Mouse (Mus musculus) intestine, embryonic 15.5 days (tissue): ENCODE measurements around the gene Tmprss3. TPM values are rescaled to one million over a fixed set of nuclear protein-coding genes. Genes with fewer than 3 reads are reported as not detected.

ENCODE experiments used
- ATAC-seq: fragments of 200-750 bp; cut with Nextera tagmentation; 2 replicates; pipeline ENCODE4 v1.8.0; 2017; ENCODE audit warnings: moderate TSS enrichment, moderate library complexity
- H3K27ac ChIP-seq: fragments of 300-500 bp; sonication (generic); 2 replicates; pipeline ENCODE4 v1.5.1; 2015; ENCODE audit warnings: mild to moderate bottlenecking, inconsistent platforms
- H3K27me3 ChIP-seq: fragments of 300-500 bp; sonication (generic); replicated peaks from 2 replicates; pipeline ENCODE4 v1.6.1; 2015; ENCODE audit warnings: inconsistent platforms
- H3K36me3 ChIP-seq: fragments of 300-500 bp; sonication (generic); 2 replicates; pipeline ENCODE4 v1.6.1; 2015; ENCODE audit warnings: inconsistent platforms
- H3K4me1 ChIP-seq: fragments of 300-500 bp; sonication (generic); replicated peaks from 2 replicates; pipeline ENCODE4 v1.6.1; 2015; ENCODE audit warnings: inconsistent platforms
- H3K4me2 ChIP-seq: fragments of 300-500 bp; sonication (generic); replicated peaks from 2 replicates; pipeline ENCODE4 v1.6.1; 2015; ENCODE audit warnings: mild to moderate bottlenecking, inconsistent platforms
- H3K4me3 ChIP-seq: fragments of 300-500 bp; sonication (generic); replicated peaks from 2 replicates; pipeline ENCODE4 v1.5.1; 2015; ENCODE audit warnings: inconsistent platforms
- H3K9ac ChIP-seq: fragments of 300-500 bp; sonication (generic); 2 replicates; pipeline ENCODE4 v1.6.1; 2015; ENCODE audit warnings: inconsistent platforms
- H3K9me3 ChIP-seq: fragments of 300-500 bp; sonication (generic); 2 replicates; pipeline ENCODE4 v1.6.1; 2016; ENCODE audit warnings: inconsistent platforms
- WGBS: fragments of 180-500 bp; shearing (Covaris S2); methylation state at CpG from one replicate; pipeline ENCODE4 v1.1.7; 2015; 5-methylcytosine and 5-hydroxymethylcytosine counted together
- polyA plus RNA-seq: library from polyadenylated mRNA; unstranded; fragments of >200 nt; fragmentation: Nextera tagmentation; extraction: Ambion mirVana; gene quantifications from 2 replicates; pipeline ENCODE4 v1.2.1, GENCODE M21; 2015

Tmprss3 gene
- polyA plus RNA-seq = 0.06 TPM in 1 of 2 replicates, not detected in the other

DNA sequence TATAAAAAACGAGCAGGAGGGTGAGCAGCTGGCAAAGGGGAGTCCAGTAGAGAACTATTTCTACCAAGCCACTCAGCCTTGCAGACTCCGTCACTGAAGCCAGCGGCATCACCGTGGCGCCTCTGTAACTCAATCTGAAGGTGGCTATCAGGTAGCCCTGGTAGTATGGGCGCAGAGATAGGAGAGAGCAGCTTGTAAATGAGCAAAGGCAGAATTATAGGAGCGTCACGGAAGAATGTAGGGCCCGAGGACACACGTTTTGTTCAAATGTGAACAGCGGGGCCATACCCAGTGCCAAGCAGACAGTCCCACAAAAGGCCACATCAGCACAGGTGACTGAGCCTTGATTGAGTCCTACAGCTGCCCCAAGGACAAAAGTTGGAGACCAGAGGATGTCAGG, at the start of gene Tmprss3:
Gene Tmprss3, minus strand, starts transcription at position 101 of the 400 bp plus-strand sequence.
- Histone ChIP-seq H3K27ac (no peak within 1 kb of the TSS), H3K27me3 (no peaks in the 10 kb centered on the region), H3K9me3 (no peaks in the 10 kb centered on the region), H3K9ac (no peak within 1 kb of the TSS), H3K4me2 (no peak within 1 kb of the TSS), H3K4me3 (no peak within 1 kb of the TSS), H3K4me1 (no peaks in the 10 kb centered on the region), H3K36me3 (no peaks in the 10 kb centered on the region)
- no peak for ATAC-seq
- WGBS = 90% methylated on average over 11 of the region's 11 CpGs

DNA sequence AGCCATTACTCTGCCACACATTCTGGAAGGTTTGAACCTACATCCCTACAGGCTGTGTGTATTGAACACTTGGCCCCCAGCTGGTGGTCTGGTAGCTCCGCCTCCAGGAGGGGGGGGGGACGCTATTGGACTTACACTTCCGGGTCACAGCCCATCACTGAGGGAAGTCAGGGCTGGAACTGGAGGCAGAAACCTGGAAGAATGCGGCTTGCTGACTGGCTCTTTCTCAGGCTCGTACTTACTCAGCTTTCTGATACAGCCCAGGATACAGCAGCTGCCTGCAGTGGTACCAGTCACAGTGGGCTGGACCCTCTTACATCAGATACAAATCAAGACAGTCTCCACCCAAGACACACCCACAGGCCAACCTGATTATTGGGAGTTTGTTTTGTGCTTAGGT, 48.4 kb upstream of the Tmprss3 start:
- no peak overlapping the region for H3K4me3 ChIP-seq
- no peak overlapping the region for H3K9ac ChIP-seq
- peak; percentile 28 for ATAC-seq

DNA sequence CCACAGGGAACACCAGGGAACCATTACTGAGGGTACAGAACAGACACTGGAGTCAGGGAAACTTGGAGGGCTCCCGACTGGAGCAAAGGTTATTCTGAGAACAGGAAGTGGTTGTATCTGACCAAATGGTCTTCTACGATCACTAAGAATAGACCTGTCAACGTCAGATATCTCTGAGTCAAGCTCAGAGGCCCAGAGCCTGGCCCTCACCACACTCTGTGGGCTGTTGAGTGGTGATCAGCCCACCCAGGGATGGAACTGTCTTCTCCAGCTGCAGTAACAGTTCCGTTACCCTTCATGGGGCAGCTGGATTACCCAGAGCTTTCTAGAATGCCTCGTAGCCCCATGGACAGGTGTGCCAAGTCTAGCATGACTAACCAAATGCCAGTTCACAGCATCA, 46.5 kb upstream of the Tmprss3 start:
- Histone ChIP-seq H3K27me3 (no peaks in the 10 kb centered on the region), H3K27ac (no peak overlapping the region), H3K36me3 (no peaks in the 10 kb centered on the region), H3K4me2 (no peak overlapping the region), H3K4me1 (no peaks in the 10 kb centered on the region), H3K4me3 (no peak overlapping the region), H3K9ac (no peak overlapping the region), H3K9me3 (no peaks in the 10 kb centered on the region)
- 76% methylated on average over 5 of the region's 5 CpGs for WGBS
- no peak for ATAC-seq

More for the DNA sequence above, 48.4 kb upstream of the Tmprss3 start:
- no peaks in the 10 kb centered on the region for H3K36me3 ChIP-seq
- H3K27me3 ChIP-seq = no peaks in the 10 kb centered on the region
- no peaks in the 10 kb centered on the region for H3K9me3 ChIP-seq
- 0 out of 2 replicates have a peak overlapping the region, but pooled peaks have one; percentile 26 for H3K4me2 ChIP-seq
- H3K4me1 ChIP-seq = no peaks in the 10 kb centered on the region
- no peak overlapping the region for H3K27ac ChIP-seq
- WGBS = 31% methylated on average over 5 of the region's 5 CpGs

DNA sequence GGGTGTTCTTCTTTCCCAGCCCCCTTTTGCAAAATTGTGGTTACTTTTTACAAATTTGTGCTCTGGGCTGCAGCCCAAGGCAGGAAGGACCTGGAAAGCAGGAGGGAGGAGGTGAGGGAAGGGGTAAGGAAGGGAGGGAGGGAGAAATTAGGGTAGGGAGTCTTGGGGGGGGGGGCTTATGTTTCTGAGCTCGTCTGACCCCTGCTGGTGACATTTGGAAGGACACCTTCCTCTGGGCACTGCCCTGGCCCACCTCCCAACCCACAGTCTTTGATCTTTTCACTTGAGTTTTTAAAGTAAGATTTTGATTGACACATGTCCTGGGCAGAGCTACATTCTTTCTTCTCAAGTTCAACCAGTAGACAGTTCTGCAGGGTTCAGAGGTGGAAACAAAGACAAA, 44.0 kb upstream of the Tmprss3 start:
- Histone ChIP-seq H3K27me3 (no peaks in the 10 kb centered on the region), H3K36me3 (no peaks in the 10 kb centered on the region), H3K4me3 (no peak overlapping the region), H3K9ac (no peak overlapping the region), H3K27ac (no peak overlapping the region), H3K4me2 (no peak overlapping the region), H3K4me1 (no peaks in the 10 kb centered on the region), H3K9me3 (no peaks in the 10 kb centered on the region)
- WGBS = 7% methylated on average over 1 of the region's 1 CpGs
- ATAC-seq = no peak

DNA sequence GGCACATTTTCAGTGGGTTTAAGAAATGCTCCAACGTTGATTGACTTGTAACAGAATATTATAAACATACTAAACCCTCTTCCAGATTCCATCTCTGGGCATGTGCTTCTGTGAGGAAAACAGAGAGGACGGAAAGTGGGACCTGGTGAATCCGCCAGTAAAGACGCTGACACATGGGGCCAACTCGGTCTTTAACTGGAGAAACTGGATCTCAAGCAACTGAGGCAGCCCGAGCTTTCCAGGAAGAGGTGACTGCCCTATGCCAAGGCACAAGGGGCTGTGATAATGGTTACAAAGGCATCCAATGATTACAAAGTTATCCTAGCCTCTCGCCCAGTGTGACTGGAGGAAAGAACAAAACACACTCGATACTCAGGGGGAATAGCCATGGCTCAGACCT, 42.4 kb upstream of the Tmprss3 start:
- Histone ChIP-seq H3K4me2 (no peak overlapping the region), H3K4me3 (no peak overlapping the region)
- 79% methylated on average over 8 of the region's 8 CpGs for WGBS

DNA sequence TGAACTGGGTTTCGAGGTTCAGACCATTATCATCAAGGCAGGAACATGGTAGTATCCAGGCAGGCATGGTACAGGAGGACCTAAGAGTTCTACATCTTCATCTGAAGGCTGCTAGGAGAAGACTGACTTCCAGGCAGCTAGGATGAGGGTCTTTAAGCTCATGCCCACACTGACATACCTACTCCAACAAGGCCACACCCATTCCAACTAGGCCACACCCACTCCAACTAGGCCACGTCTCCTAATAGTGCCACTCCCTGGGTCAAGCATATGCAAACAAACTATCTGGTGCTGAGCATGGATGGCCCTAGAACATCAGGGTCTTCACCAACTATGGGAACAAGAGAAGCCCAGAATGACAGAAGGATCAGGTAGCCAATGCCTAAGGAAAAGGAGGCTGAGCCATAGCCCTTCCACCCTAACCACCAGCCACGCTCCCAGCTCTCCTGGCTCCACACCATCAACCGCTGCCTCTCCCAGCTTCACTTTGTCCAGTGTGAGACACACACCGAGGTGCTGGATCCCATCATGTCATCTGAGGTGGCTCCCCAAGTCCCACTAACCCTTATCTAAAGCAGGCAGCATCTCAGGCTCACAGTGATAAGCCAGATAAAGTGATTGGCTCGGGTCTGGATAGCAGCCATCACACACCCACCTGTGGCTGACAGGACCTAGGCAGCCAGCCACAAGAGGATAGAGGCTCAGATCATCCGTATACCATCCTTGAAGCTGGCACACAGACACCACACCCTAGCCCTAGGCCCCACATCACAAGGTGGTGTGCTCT, 39.6 kb upstream of the Tmprss3 start:
- H3K36me3 ChIP-seq = no peaks in the 10 kb centered on the region
- no peaks in the 10 kb centered on the region for H3K27me3 ChIP-seq
- no peak overlapping the region for H3K4me2 ChIP-seq
- H3K27ac ChIP-seq = no peak overlapping the region
- WGBS = 78% methylated on average over 7 of the region's 7 CpGs
- no peak for ATAC-seq
- no peak overlapping the region for H3K9ac ChIP-seq
- H3K9me3 ChIP-seq = no peaks in the 10 kb centered on the region
- no peak overlapping the region for H3K4me3 ChIP-seq
- H3K4me1 ChIP-seq = no peaks in the 10 kb centered on the region

More for the DNA sequence above, 42.4 kb upstream of the Tmprss3 start:
- Histone ChIP-seq H3K9ac (no peak overlapping the region), H3K27me3 (no peaks in the 10 kb centered on the region), H3K36me3 (no peaks in the 10 kb centered on the region), H3K27ac (no peak overlapping the region), H3K4me1 (no peaks in the 10 kb centered on the region), H3K9me3 (no peaks in the 10 kb centered on the region)
- ATAC-seq = no peak

DNA sequence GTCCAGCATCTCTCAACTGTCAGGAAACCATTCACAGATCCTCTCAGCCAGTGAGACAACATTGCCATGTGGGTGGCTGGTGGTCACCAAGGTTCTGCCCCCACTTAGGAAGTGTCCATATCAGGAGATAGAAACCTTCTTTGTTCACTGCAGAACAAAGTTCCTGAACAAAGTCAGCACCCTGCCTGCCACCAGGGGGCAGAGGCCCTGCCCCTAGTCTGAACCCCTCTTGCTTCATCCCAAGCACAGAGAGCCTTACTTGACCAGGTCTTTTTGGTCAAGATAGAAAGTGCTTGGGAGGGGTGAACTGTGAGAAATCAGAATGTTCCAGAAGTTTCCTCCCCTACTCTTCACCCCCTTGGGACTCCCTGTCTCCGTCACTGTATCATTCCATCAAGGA, 37.1 kb upstream of the Tmprss3 start:
- ATAC-seq = no peak
- Histone ChIP-seq H3K27me3 (no peaks in the 10 kb centered on the region), H3K4me2 (no peak overlapping the region), H3K27ac (no peak overlapping the region), H3K36me3 (no peaks in the 10 kb centered on the region), H3K4me3 (no peak overlapping the region), H3K9me3 (no peaks in the 10 kb centered on the region), H3K4me1 (no peaks in the 10 kb centered on the region), H3K9ac (no peak overlapping the region)
- WGBS = 89% methylated on average over 1 of the region's 1 CpGs

DNA sequence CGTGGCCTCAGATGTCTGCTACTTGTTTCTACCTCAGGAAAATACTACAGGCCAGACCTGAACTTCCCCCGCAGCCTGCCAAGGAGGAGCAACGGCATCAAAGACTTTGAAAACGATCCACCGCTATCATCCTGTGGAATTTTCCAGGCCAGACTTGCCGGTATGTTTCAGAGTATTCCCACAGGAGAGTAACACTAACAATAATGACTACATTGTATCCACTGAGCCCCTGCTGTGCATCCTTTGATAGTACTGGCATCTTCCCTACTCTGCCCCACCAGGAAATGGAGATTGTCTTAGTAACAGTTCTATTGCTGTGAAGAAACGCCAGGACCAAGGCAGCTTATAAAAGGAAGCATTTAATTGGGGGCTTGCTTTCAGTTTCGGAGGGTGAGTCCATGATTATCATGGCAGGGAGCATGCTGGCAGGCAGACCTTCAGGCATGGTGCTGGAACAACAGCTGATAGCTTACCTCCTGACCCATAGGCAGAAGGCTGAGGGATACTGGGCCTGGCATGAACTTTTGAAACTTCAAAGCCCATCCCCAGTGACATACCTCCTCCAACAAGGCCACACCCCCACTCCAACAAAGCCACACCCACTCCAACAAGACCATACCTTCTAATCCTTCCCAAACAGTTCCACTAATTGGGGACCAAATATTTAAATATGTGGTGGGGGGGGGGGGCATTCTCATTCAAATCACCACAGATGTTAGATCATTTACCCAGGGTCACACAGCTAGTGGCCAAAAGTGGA, 33.7 kb upstream of the Tmprss3 start:
- ATAC-seq = no peak
- H3K9ac ChIP-seq = no peak overlapping the region
- WGBS = 54% methylated on average over 8 of the region's 8 CpGs
- H3K4me1 ChIP-seq = no peaks in the 10 kb centered on the region
- no peak overlapping the region for H3K4me3 ChIP-seq
- no peaks in the 10 kb centered on the region for H3K9me3 ChIP-seq
- H3K27me3 ChIP-seq = no peaks in the 10 kb centered on the region
- no peak overlapping the region for H3K4me2 ChIP-seq
- no peak overlapping the region for H3K27ac ChIP-seq
- H3K36me3 ChIP-seq = no peaks in the 10 kb centered on the region

DNA sequence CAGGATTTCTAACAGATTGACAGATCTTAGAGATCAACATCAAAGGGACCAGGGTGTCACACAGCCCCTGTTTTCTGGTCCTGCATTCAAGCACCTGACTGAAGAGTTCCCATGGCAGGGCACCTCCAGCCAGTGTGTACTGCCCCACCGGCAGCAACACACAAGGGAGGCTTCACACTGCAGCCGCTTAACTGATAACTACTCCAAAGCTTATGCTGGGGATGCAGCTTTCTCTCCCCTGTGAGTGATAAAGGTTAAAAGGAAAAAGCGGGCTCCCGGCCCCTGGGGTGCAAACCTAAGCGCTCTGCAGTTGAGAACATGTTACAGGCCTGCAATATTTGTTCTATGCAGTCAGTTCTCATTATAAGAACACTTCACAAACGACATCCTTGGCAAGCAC, 33.0 kb upstream of the Tmprss3 start:
- H3K9ac ChIP-seq = no peak overlapping the region
- H3K4me2 ChIP-seq = no peak overlapping the region
- no peaks in the 10 kb centered on the region for H3K9me3 ChIP-seq
- H3K27ac ChIP-seq = no peak overlapping the region
- no peaks in the 10 kb centered on the region for H3K27me3 ChIP-seq
- no peak for ATAC-seq
- no peaks in the 10 kb centered on the region for H3K4me1 ChIP-seq
- no peaks in the 10 kb centered on the region for H3K36me3 ChIP-seq
- 56% methylated on average over 6 of the region's 6 CpGs for WGBS
- H3K4me3 ChIP-seq = no peak overlapping the region

DNA sequence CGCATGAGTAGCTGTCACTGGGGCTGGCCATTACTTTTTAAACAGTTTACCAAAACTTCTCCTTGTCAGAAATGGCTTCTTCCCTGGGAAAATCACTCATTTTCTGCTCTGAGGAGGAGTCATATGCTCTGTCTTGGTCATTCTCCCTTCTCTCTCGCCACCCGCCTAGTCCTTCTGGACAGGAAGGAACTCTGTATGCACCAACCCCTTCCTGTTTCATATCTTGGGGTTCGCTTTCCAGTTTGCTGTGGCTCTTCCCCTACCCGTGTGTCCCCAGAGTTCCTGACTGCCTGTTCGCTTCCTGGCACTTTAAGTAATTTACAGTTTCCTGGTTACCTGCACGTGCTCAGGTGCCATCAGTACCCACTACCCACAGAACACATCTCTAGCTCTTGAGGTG, 28.2 kb upstream of the Tmprss3 start:
- Histone ChIP-seq H3K4me3 (no peak overlapping the region), H3K27me3 (no peaks in the 10 kb centered on the region), H3K36me3 (no peaks in the 10 kb centered on the region), H3K4me2 (no peak overlapping the region), H3K9me3 (no peaks in the 10 kb centered on the region), H3K27ac (no peak overlapping the region), H3K4me1 (no peaks in the 10 kb centered on the region), H3K9ac (no peak overlapping the region)
- WGBS = 80% methylated on average over 7 of the region's 7 CpGs
- ATAC-seq = no peak

DNA sequence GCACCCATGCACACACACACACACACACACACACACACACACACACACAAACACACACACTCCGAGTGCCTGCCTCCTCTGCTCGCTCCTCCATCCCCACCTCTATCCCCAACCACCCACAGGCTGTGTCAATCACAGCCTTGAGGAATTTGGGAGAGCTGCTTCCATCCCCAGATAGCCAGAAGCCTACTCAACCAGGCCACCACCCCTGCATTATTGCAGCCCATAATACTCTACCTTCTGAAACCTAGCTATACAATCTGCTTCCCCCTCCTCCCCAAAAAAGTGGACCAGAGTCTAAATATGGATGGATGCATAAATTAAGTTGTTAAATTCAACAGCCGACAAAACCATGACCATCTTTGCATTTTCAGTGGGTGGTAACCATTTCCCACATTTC, 27.6 kb upstream of the Tmprss3 start:
- no peaks in the 10 kb centered on the region for H3K4me1 ChIP-seq
- H3K27ac ChIP-seq = no peak overlapping the region
- H3K9me3 ChIP-seq = no peaks in the 10 kb centered on the region
- H3K4me2 ChIP-seq = no peak overlapping the region
- no peak overlapping the region for H3K9ac ChIP-seq
- no peak for ATAC-seq
- no peaks in the 10 kb centered on the region for H3K27me3 ChIP-seq
- no peaks in the 10 kb centered on the region for H3K36me3 ChIP-seq
- no peak overlapping the region for H3K4me3 ChIP-seq
- WGBS = 68% methylated on average over 3 of the region's 3 CpGs

DNA sequence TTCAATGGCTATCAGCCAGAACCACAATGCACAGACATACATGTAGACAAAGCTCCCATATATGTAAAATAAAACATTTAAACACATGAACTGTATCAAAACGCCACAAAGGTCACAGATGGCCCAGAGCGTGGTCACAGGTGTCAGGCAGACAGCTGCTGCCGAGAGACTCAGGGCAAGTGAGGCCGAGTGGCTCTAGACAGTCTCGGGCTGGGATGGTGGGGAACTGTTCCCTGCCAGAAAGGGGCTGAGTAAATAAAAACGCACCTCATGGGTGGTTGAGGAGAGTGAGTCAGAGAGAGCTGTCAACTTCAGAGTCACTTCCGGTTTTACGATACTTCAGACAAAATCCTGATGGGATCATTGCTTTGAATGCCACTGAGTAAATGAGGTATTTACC, 25.8 kb upstream of the Tmprss3 start:
- H3K9me3 ChIP-seq = no peaks in the 10 kb centered on the region
- no peak overlapping the region for H3K27ac ChIP-seq
- H3K27me3 ChIP-seq = no peaks in the 10 kb centered on the region
- no peak overlapping the region for H3K4me2 ChIP-seq
- H3K9ac ChIP-seq = no peak overlapping the region
- no peak overlapping the region for H3K4me3 ChIP-seq
- H3K36me3 ChIP-seq = no peaks in the 10 kb centered on the region
- no peak for ATAC-seq
- H3K4me1 ChIP-seq = no peaks in the 10 kb centered on the region
- WGBS = 72% methylated on average over 8 of the region's 8 CpGs

DNA sequence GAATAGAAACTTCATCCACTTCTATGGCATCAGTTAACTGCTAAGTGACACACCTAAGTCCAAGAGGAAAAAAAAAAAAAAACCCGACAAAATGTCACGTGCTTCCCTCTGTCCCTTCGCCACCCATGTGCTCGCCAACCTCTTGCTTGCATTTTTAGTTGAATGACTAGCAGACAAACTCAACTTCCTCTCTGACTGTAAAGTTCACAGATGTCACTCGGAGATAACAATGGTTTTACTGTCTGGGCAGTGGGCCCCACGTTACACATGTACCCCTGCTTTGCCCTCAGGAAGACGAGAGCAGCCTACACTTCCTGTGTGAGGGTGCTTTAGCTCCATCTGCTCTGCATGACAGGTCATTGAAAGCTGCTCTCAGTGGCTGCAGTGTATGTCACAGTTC, 25.1 kb upstream of the Tmprss3 start:
- Histone ChIP-seq H3K36me3 (no peaks in the 10 kb centered on the region), H3K9ac (no peak overlapping the region), H3K4me2 (no peak overlapping the region), H3K4me1 (no peaks in the 10 kb centered on the region), H3K27ac (no peak overlapping the region), H3K4me3 (no peak overlapping the region), H3K27me3 (no peaks in the 10 kb centered on the region), H3K9me3 (no peaks in the 10 kb centered on the region)
- WGBS = 59% methylated on average over 7 of the region's 7 CpGs
- ATAC-seq = no peak
